Mouse (Mus musculus) C2C12 (cell line): Measurements from ENCODE around the gene Samd4.

ENCODE experiments used
- CEBPB ChIP-seq: IDR thresholded peaks from one replicate; pipeline ENCODE4 v1.6.1; 2011; ENCODE audit warnings: low read depth, mild to moderate bottlenecking, control low read depth, moderate library complexity
- CTCF ChIP-seq: IDR thresholded peaks from one replicate; pipeline ENCODE4 v1.5.1; 2011; ENCODE audit not compliant: control insufficient read depth, insufficient read depth, insufficient read length
- FOSL1 ChIP-seq: IDR thresholded peaks from one replicate; pipeline ENCODE4 v1.8.0; 2011; ENCODE audit warnings: mild to moderate bottlenecking, low read length; ENCODE audit not compliant: poor library complexity, insufficient read depth, severe bottlenecking
- MAX ChIP-seq: IDR thresholded peaks from one replicate; pipeline ENCODE4 v1.6.1; 2011; ENCODE audit warnings: mild to moderate bottlenecking, control low read depth
- USF1 ChIP-seq: IDR thresholded peaks from one replicate; pipeline ENCODE4 v1.6.1; 2011; ENCODE audit warnings: low read depth, mild to moderate bottlenecking, control low read depth, moderate library complexity

DNA sequence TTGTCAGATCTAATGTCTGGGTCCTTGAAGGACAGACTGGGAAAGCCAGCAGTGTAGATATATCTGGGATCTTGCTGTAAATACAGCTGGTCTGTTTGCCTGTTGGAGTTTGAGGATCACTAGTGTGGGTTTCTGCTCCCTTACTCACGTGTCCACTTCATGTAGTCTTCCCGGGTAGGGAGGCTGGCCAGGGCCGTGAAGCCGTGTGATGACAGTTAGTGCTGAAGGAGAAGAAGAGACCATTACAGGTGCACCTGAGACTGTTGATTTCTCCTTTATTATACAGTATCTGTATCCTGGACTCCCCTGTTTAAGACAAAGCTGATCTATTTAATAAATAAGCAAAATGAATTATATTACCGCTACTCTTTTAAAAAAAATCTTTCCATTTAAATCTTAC lies 34.5 kb downstream of the Samd4 start:
- no peak for TF ChIP-seq CTCF
- no peak for TF ChIP-seq USF1
- no peak for TF ChIP-seq MAX
- TF ChIP-seq FOSL1: no peak
- no peak for TF ChIP-seq CEBPB
